Mouse (Mus musculus) lung, adult 18-20 months (tissue): Measurements from ENCODE around the gene Vmn2r98.
"Not testable (repeated sequence)": the region's sequence is repeated elsewhere in the genome, so short reads cannot be mapped to it uniquely, and the experiment has no call there.

Source experiments
- DNase-seq, 2 experiments: peaks; one replicate each; pipeline ENCODE4 v3.0.0; 2022; ENCODE audit warnings: mixed read lengths in 2 of 2

Vmn2r98 gene

GRCm38 (mm10) chr17:19053160-19053559 is at the start of gene Vmn2r98:
Vmn2r98 (plus strand) TSS chr17:19053460.
- not testable (repeated sequence) for DNase-seq

- not testable (repeated sequence) for DNase-seq
Measured at GRCm38 (mm10) chr17:19031441-19031840, 21.8 kb upstream of the Vmn2r98 start.

- no peak for DNase-seq
Measured at GRCm38 (mm10) chr17:19031962-19032361, 21.3 kb upstream of the Vmn2r98 start.

GRCm38 (mm10) chr17:19032721-19033120 is 20.5 kb upstream of the Vmn2r98 start:
- no peak for DNase-seq
